12 mouse cellular contexts compared by ENCODE assay signal in genomic region chr16:8849929-8850328, GRCm38 (mm10). TPM values are rescaled to one million over a fixed set of nuclear protein-coding genes. Genes with fewer than 3 reads are reported as not detected.
A peak's percentile ranks its signal among the peaks of the same experiment; 100 is the strongest.
DNase-seq lines count a peak whose midpoint lies in the region; ATAC-seq and TF ChIP-seq lines count a peak whose summit lies in the region.
"Had no signal": no experiment of that assay in that cellular context is flagged by ENCODE, and none has a peak within 500 bp of the region (broad histone marks: within the 10 kb centered on the region; RNA-seq: fewer than 3 reads in every experiment).

No protein-coding gene starts in this region.

- peak; percentile 80 for DNase-seq in kidney, postnatal 0 days (ENCODE audit: low spot score)
- DNase-seq in adipocyte (ENCODE audit: low spot score) = peak; percentile 92
- peak; percentile 54 for DNase-seq in lung, postnatal 36 days
- no peak for DNase-seq in frontal cortex, adult 2 months (ENCODE audit: extremely low spot score in 1 of 2, low spot score in 1 of 2)
- no peak for DNase-seq in right cerebral cortex, postnatal 14 days
- DNase-seq: adrenal gland, adult 8-10 months; midbrain, embryonic 14.5 days; thymus, postnatal 4 days had no signal

- TF ChIP-seq CTCF in kidney, postnatal 0 days (IDR thresholded peaks at IDR 0.05; ENCODE audit: low read depth) = no peak

- peaks cover 10% of the 10 kb centered on the region; the same call in 1 of the 2 replicates for H3K36me3 ChIP-seq in kidney, postnatal 0 days (ENCODE audit: insufficient read depth, low read length)
- H3K36me3 ChIP-seq in kidney, embryonic 16.5 days (ENCODE audit: insufficient read depth, low read length) = peaks cover 21% of the 10 kb centered on the region

- H3K27ac ChIP-seq in kidney, postnatal 0 days = no peak overlapping the region
- no peak overlapping the region for H3K27ac ChIP-seq in kidney, embryonic 16.5 days (ENCODE audit: low read length)

- H3K4me2 ChIP-seq in kidney, postnatal 0 days (ENCODE audit: low read length) = no peak overlapping the region
- H3K4me2 ChIP-seq in kidney, embryonic 16.5 days (replicated peaks; ENCODE audit: low read depth, low read length) = no peak overlapping the region
- H3K4me2 ChIP-seq: heart, embryonic 11.5 days had no signal

- peak; percentile 37; the same call in 1 of the 2 replicates for ATAC-seq in kidney, postnatal 0 days (replicated peaks; ENCODE audit: low FRiP score, low read depth)
- ATAC-seq in kidney, embryonic 16.5 days (ENCODE audit: low FRiP score, low TSS enrichment) = no peak
- ATAC-seq in CD4-positive, CD25-positive, alpha-beta regulatory T cell, adult 4 months = peak; percentile 47

- no peak overlapping the region for H3K4me3 ChIP-seq in kidney, postnatal 0 days (replicated peaks; ENCODE audit: low read depth, low read length)
- H3K4me3 ChIP-seq in kidney, embryonic 16.5 days (ENCODE audit: low read length) = no peak overlapping the region

- WGBS in kidney, postnatal 0 days = 62% methylated on average over 1 of the region's 1 CpGs
- 60% methylated on average over 1 of the region's 1 CpGs for WGBS in kidney, embryonic 16.5 days

- H3K9ac ChIP-seq in kidney, postnatal 0 days (ENCODE audit: low read depth, low read length) = no peak overlapping the region
- no peak overlapping the region for H3K9ac ChIP-seq in kidney, embryonic 16.5 days (replicated peaks; ENCODE audit: low read length)

- H3K4me1 ChIP-seq in kidney, postnatal 0 days (replicated peaks; ENCODE audit: insufficient read depth, low read length) = 0 out of 2 replicates have a peak, but pooled peaks cover 6% of the 10 kb centered on the region
- peaks cover 18% of the 10 kb centered on the region; the same call in 1 of the 2 replicates for H3K4me1 ChIP-seq in kidney, embryonic 16.5 days (ENCODE audit: insufficient read depth, low read length)

- H3K27me3 ChIP-seq in kidney, postnatal 0 days (ENCODE audit: insufficient read depth, low read length) = no peaks in the 10 kb centered on the region
- no peaks in the 10 kb centered on the region for H3K27me3 ChIP-seq in kidney, embryonic 16.5 days (ENCODE audit: insufficient read depth, low read length)

- no peaks in the 10 kb centered on the region for H3K9me3 ChIP-seq in kidney, postnatal 0 days (replicated peaks; ENCODE audit: low read length)
- no peaks in the 10 kb centered on the region for H3K9me3 ChIP-seq in kidney, embryonic 16.5 days (ENCODE audit: low read length)
- H3K9me3 ChIP-seq: G1E had no signal

RNA-seq across cellular contexts. Expression of gene 1810013L24Rik, which starts 20.0 kb away (rescaled TPM):
- polyA plus RNA-seq in kidney, postnatal 0 days (2015; fragmentation: Nextera tagmentation; extraction: Ambion mirVana) = 18.7 and 20.2 TPM in 2 replicates
- 18.5 and 19.8 TPM in 2 replicates for polyA plus RNA-seq in kidney, embryonic 16.5 days (2015; fragmentation: Nextera tagmentation; extraction: Ambion mirVana)
- 10 to 100 TPM; 16.6 to 25.7 TPM for polyA plus RNA-seq in CD4-positive, CD25-positive, alpha-beta regulatory T cell, adult 4 months (2017; shearing (Covaris generic))
- 47.8 and 47.9 TPM in 2 replicates for polyA plus RNA-seq in frontal cortex, adult 2 months (2012; rRNA removed)

RNA-seq across cellular contexts. Expression of gene Usp7, which starts 57.8 kb away (rescaled TPM):
- 22.1 and 22.7 TPM in 2 replicates for polyA plus RNA-seq in kidney, postnatal 0 days (2015; fragmentation: Nextera tagmentation; extraction: Ambion mirVana)
- 23.8 and 29.5 TPM in 2 replicates for polyA plus RNA-seq in kidney, embryonic 16.5 days (2015; fragmentation: Nextera tagmentation; extraction: Ambion mirVana)
- 10 to 100 TPM; 39.2 to 51.8 TPM for polyA plus RNA-seq in CD4-positive, CD25-positive, alpha-beta regulatory T cell, adult 4 months (2017; shearing (Covaris generic))
- 110 and 118 TPM in 2 replicates for polyA plus RNA-seq in frontal cortex, adult 2 months (2012; rRNA removed)

Comparison
In these comparisons a context has a peak if more than half of its experiments do, and no peak if none do; other contexts are left out.
1. DNase-seq: peak in kidney, postnatal 0 days (single experiment), adipocyte (single experiment) and lung, postnatal 36 days (single experiment); none in frontal cortex, adult 2 months (0 of 2) and right cerebral cortex, postnatal 14 days (single experiment).